Mouse (Mus musculus) midbrain, postnatal 0 days (tissue): Measurements from ENCODE around the gene Slc12a9. TPM values are rescaled to one million over a fixed set of nuclear protein-coding genes. Genes with fewer than 3 reads are reported as not detected.

Experiments
- ATAC-seq: fragments of 200-750 bp; cut with Nextera tagmentation; 2 replicates; pipeline ENCODE4 v1.8.0; 2017; ENCODE audit warnings: moderate number of reproducible peaks, mild to moderate bottlenecking, moderate TSS enrichment, moderate library complexity; ENCODE audit not compliant: low FRiP score
- DNase-seq: peaks from one replicate; pipeline ENCODE4 v3.0.0-alpha.2; 2015; ENCODE audit warnings: low spot score
- H3K27ac ChIP-seq: fragments of 300-500 bp; sonication (generic); 2 replicates; pipeline ENCODE4 v1.5.1; 2014; ENCODE audit warnings: low read depth, mild to moderate bottlenecking, low read length, mixed read lengths
- H3K27me3 ChIP-seq: fragments of 300-500 bp; sonication (generic); 2 replicates; pipeline ENCODE4 v1.6.1; 2014; ENCODE audit warnings: low read length, control low read depth, mixed read lengths; ENCODE audit not compliant: insufficient read depth
- H3K36me3 ChIP-seq: fragments of 300-500 bp; sonication (generic); 2 replicates; pipeline ENCODE4 v1.6.1; 2014; ENCODE audit warnings: low read length, control low read depth, mixed read lengths; ENCODE audit not compliant: insufficient read depth
- H3K4me1 ChIP-seq: fragments of 300-500 bp; sonication (generic); 2 replicates; pipeline ENCODE4 v1.6.1; 2014; ENCODE audit warnings: mild to moderate bottlenecking, control low read depth, antibody characterized with exemption, low read length, mixed read lengths; ENCODE audit not compliant: insufficient read depth
- H3K4me2 ChIP-seq: fragments of 300-500 bp; sonication (generic); 2 replicates; pipeline ENCODE4 v1.6.1; 2014; ENCODE audit warnings: low read depth, mild to moderate bottlenecking, low read length, mixed read lengths; ENCODE audit not compliant: poor library complexity, severe bottlenecking
- H3K4me3 ChIP-seq: fragments of 300-500 bp; sonication (generic); 2 replicates; pipeline ENCODE4 v1.5.1; 2014; ENCODE audit warnings: low read depth, mild to moderate bottlenecking, low read length, moderate library complexity
- H3K9ac ChIP-seq: fragments of 300-500 bp; sonication (generic); replicated peaks from 2 replicates; pipeline ENCODE4 v1.6.1; 2014; ENCODE audit warnings: mild to moderate bottlenecking, low read length, moderate library complexity, mixed read lengths; ENCODE audit not compliant: poor library complexity, severe bottlenecking
- H3K9me3 ChIP-seq: fragments of 300-500 bp; sonication (generic); 2 replicates; pipeline ENCODE4 v1.6.1; 2016; ENCODE audit warnings: low read length, control low read depth
- CTCF ChIP-seq: IDR thresholded peaks from 2 replicates; pipeline ENCODE4 v1.5.1; 2016; ENCODE audit warnings: antibody characterized with exemption, mild to moderate bottlenecking
- WGBS: fragments of 180-500 bp; shearing (Covaris S2); extraction: QIAGEN DNeasy Blood & Tissue Kit; methylation state at CpG from one replicate; pipeline ENCODE4 v1.1.7; 2014; 5-methylcytosine and 5-hydroxymethylcytosine counted together
- polyA plus RNA-seq: library from polyadenylated mRNA; unstranded; fragments of >200 nt; fragmentation: Nextera tagmentation; extraction: Ambion mirVana; gene quantifications from 2 replicates; pipeline ENCODE4 v1.2.1, GENCODE M21; 2015
- total RNA-seq: library from RNA; depleted of rRNA; stranded (reverse); fragments of >200 nt; gene quantifications from 2 replicates; pipeline ENCODE4 v1.2.3, GENCODE M21; 2014

The Slc12a9 gene
- total and polyA plus RNA-seq, 2 experiments from 2014 or later: 27.8 to 28.9 TPM

GRCm38 (mm10) chr5:137290677-137291076 is 42.7 kb downstream of the Slc12a9 start:
- 25% methylated on average over 15 of the region's 15 CpGs for WGBS
- DNase-seq (no peak), ATAC-seq (no peak)
- Histone ChIP-seq H3K4me1 (peaks cover 9% of the 10 kb centered on the region), H3K4me3 (no peak overlapping the region), H3K4me2 (peak overlapping the region; percentile 20; the same call in 1 of the 2 replicates), H3K27ac (no peak overlapping the region), H3K9me3 (no peaks in the 10 kb centered on the region), H3K36me3 (peaks cover 1% of the 10 kb centered on the region), H3K27me3 (peaks cover 3% of the 10 kb centered on the region; the same call in 1 of the 2 replicates), H3K9ac (no peak overlapping the region)
- peak; percentile 61 for TF ChIP-seq CTCF

GRCm38 (mm10) chr5:137289591-137290365 is 43.6 kb downstream of the Slc12a9 start:
- DNase-seq (no peak), ATAC-seq (no peak)
- WGBS: 54% methylated on average over 13 of the region's 13 CpGs
- H3K27me3 ChIP-seq: peaks cover 3% of the 10 kb centered on the region; the same call in 1 of the 2 replicates
- no peak for TF ChIP-seq CTCF
- H3K27ac ChIP-seq: no peak overlapping the region
- peak overlapping the region; percentile 92 for H3K4me2 ChIP-seq
- peak overlapping the region; percentile 65 for H3K4me3 ChIP-seq
- H3K4me1 ChIP-seq: peaks cover 4% of the 10 kb centered on the region
- peak overlapping the region; percentile 62 for H3K9ac ChIP-seq
- no peaks in the 10 kb centered on the region for H3K9me3 ChIP-seq
- no peaks in the 10 kb centered on the region for H3K36me3 ChIP-seq

- WGBS: 3% methylated on average over 24 of the region's 25 CpGs
- Histone ChIP-seq H3K4me1 (peaks cover 3% of the 10 kb centered on the region), H3K27ac (peak overlapping the region; percentile 82; the same call in 1 of the 2 replicates), H3K9ac (peak overlapping the region; percentile 62), H3K36me3 (no peaks in the 10 kb centered on the region), H3K4me3 (peak overlapping the region; percentile 65), H3K9me3 (no peaks in the 10 kb centered on the region), H3K27me3 (peaks cover 3% of the 10 kb centered on the region; the same call in 1 of the 2 replicates), H3K4me2 (peak overlapping the region; percentile 92)
- peak; percentile 77 for TF ChIP-seq CTCF
- ATAC-seq: 0 out of 2 replicates have a peak, but pooled peaks have one; percentile 33
- peak; percentile 80 for DNase-seq
Measured at GRCm38 (mm10) chr5:137288999-137289470, 44.4 kb downstream of the Slc12a9 start.

- 0 out of 2 replicates have a peak, but pooled peaks have one; percentile 2 for ATAC-seq
- no peaks in the 10 kb centered on the region for H3K36me3 ChIP-seq
- no peaks in the 10 kb centered on the region for H3K9me3 ChIP-seq
- peak; percentile 35 for DNase-seq
- H3K4me1 ChIP-seq: peaks cover 3% of the 10 kb centered on the region
- peak overlapping the region; percentile 82 for H3K27ac ChIP-seq
- H3K27me3 ChIP-seq: peaks cover 3% of the 10 kb centered on the region; the same call in 1 of the 2 replicates
- peak overlapping the region; percentile 92 for H3K4me2 ChIP-seq
- WGBS: under 1% methylated on average over 34 of the region's 65 CpGs
- peak overlapping the region; percentile 83 for H3K9ac ChIP-seq
- TF ChIP-seq CTCF: no peak
- peak overlapping the region; percentile 65 for H3K4me3 ChIP-seq
Measured at GRCm38 (mm10) chr5:137287953-137288743, 45.2 kb downstream of the Slc12a9 start.

GRCm38 (mm10) chr5:137287032-137287952 is 46.1 kb downstream of the Slc12a9 start, which contains the start of gene Ache:
Gene Ache (plus strand): TSS chr5:137287519.
- peak; percentile 85 for DNase-seq
- Histone ChIP-seq H3K36me3 (no peaks in the 10 kb centered on the region), H3K4me3 (peak within 1 kb of the TSS; percentile 65), H3K9ac (peak within 1 kb of the TSS; percentile 83), H3K9me3 (no peaks in the 10 kb centered on the region), H3K27me3 (peaks cover 3% of the 10 kb centered on the region; the same call in 1 of the 2 replicates), H3K27ac (peak within 1 kb of the TSS; percentile 82), H3K4me2 (peak within 1 kb of the TSS; percentile 92), H3K4me1 (peaks cover 3% of the 10 kb centered on the region; the same call in 1 of the 2 replicates)
- TF ChIP-seq CTCF: peak; percentile 11
- under 1% methylated on average over 40 of the region's 40 CpGs for WGBS
- ATAC-seq: peak; percentile 78
